Mouse (Mus musculus): ENCODE data around the gene Srp14. TPM values are rescaled to one million over a fixed set of nuclear protein-coding genes. Genes with fewer than 3 reads are reported as not detected.

Gene Srp14
- total RNA-seq, 2 experiments from 2014 or later: 181 TPM

- no peak for TF ChIP-seq CTCF (conservative IDR thresholded peaks at IDR 0.05)
- Histone ChIP-seq H3K27ac (no peak overlapping the region), H3K4me3 (no peak overlapping the region)
- DNase-seq (ENCODE audit: low spot score in 2 of 2): peak in 1 of 2 experiments; percentile 29
Observed at GRCm38 (mm10) chr2:118448181-118448580, 31.3 kb downstream of the Srp14 start.

GRCm38 (mm10) chr2:118445696-118446674, 33.5 kb downstream of the Srp14 start:
- Histone ChIP-seq H3K4me3 (no peak overlapping the region), H3K27ac (peak overlapping the region; percentile 48; the same call in 1 of the 2 replicates)
- DNase-seq (ENCODE audit: low spot score in 2 of 2): no peak
- no peak for TF ChIP-seq CTCF (conservative IDR thresholded peaks at IDR 0.05)

GRCm38 (mm10) chr2:118442723-118443122, 36.8 kb downstream of the Srp14 start:
- peak in 1 of 2 experiments; percentile 44 for DNase-seq (ENCODE audit: low spot score in 2 of 2)
- no peak overlapping the region for H3K4me3 ChIP-seq

GRCm38 (mm10) chr2:118442172-118442571, 37.3 kb downstream of the Srp14 start:
- peak overlapping the region; percentile 79 for H3K27ac ChIP-seq
- no peak for TF ChIP-seq CTCF (conservative IDR thresholded peaks at IDR 0.05)
- H3K4me3 ChIP-seq: no peak overlapping the region
- no peak for DNase-seq (ENCODE audit: low spot score in 2 of 2)

More at GRCm38 (mm10) chr2:118442723-118443122, 36.8 kb downstream of the Srp14 start:
- no peak for TF ChIP-seq CTCF (conservative IDR thresholded peaks at IDR 0.05)
- peak overlapping the region; percentile 79 for H3K27ac ChIP-seq

- Histone ChIP-seq H3K27ac (no peak overlapping the region), H3K4me3 (no peak overlapping the region)
- TF ChIP-seq CTCF (conservative IDR thresholded peaks at IDR 0.05): peak; percentile 79
- DNase-seq (ENCODE audit: low spot score in 2 of 2): peak in 1 of 2 experiments; percentile 32
Observed at GRCm38 (mm10) chr2:118431589-118431988, 47.9 kb downstream of the Srp14 start.

GRCm38 (mm10) chr2:118430630-118431029, 48.9 kb downstream of the Srp14 start:
- no peak for TF ChIP-seq CTCF (conservative IDR thresholded peaks at IDR 0.05)
- DNase-seq (ENCODE audit: low spot score in 2 of 2): no peak
- Histone ChIP-seq H3K4me3 (no peak overlapping the region), H3K27ac (no peak overlapping the region)

GRCm38 (mm10) chr2:118429297-118429696, 50.2 kb downstream of the Srp14 start:
- TF ChIP-seq CTCF (conservative IDR thresholded peaks at IDR 0.05): no peak
- H3K4me3 ChIP-seq: no peak overlapping the region
- H3K27ac ChIP-seq: no peak overlapping the region
- no peak for DNase-seq (ENCODE audit: low spot score in 2 of 2)

- DNase-seq (ENCODE audit: low spot score in 2 of 2): no peak
- no peak overlapping the region for H3K4me3 ChIP-seq
- no peak for TF ChIP-seq CTCF (conservative IDR thresholded peaks at IDR 0.05)
- H3K27ac ChIP-seq: no peak overlapping the region
Observed at GRCm38 (mm10) chr2:118428296-118428695, 51.2 kb downstream of the Srp14 start.

Other genes with a start within 250 kb of the Srp14 start
- 1 to 10 TPM in 1 of 2 experiments, under 1 TPM in 1; 0.98 to 1.0 TPM for gene Fsip1, start 222.7 kb downstream of the Srp14 start, total RNA-seq (2021)
- gene Gpr176, start 106.3 kb downstream of the Srp14 start, total RNA-seq (2021): 10 to 100 TPM; 10.8 to 11.8 TPM
- gene Eif2ak4, start 91.1 kb downstream of the Srp14 start, total RNA-seq (2021): 10 to 100 TPM; 26.3 to 26.7 TPM
- 1 to 10 TPM; 1.9 to 2.8 TPM for gene Bmf, start 70.0 kb upstream of the Srp14 start, total RNA-seq (2021)
- gene Bub1b, start 118.5 kb upstream of the Srp14 start, total RNA-seq (2021): 1 to 10 TPM; 2.0 to 2.1 TPM
- gene Pak6, start 183.6 kb upstream of the Srp14 start, total RNA-seq (2021): 10 to 100 TPM; 57.5 to 65.7 TPM
- 10 to 100 TPM; 14.8 to 15.5 TPM for gene Ankrd63, start 224.3 kb upstream of the Srp14 start, total RNA-seq (2021)
- gene Plcb2, start 248.7 kb upstream of the Srp14 start, total RNA-seq (2021): 1 to 10 TPM; 2.3 to 2.6 TPM